Mouse (Mus musculus) hindbrain, embryonic 10.5 days (tissue): ENCODE results near the gene Palm2. TPM values are rescaled to one million over a fixed set of nuclear protein-coding genes. Genes with fewer than 3 reads are reported as not detected.

ENCODE experiments used
- DNase-seq: peaks from one replicate; pipeline ENCODE4 v3.0.0-alpha.2; 2017; ENCODE audit warnings: low spot score
- H3K27ac ChIP-seq: fragments of 300-500 bp; sonication (generic); 2 replicates; pipeline ENCODE4 v1.5.1; 2016; ENCODE audit warnings: mild to moderate bottlenecking, moderate library complexity
- H3K27me3 ChIP-seq: fragments of 300-500 bp; sonication (generic); 2 replicates; pipeline ENCODE4 v1.6.1; 2016; ENCODE audit warnings: mild to moderate bottlenecking; ENCODE audit not compliant: poor library complexity, insufficient read depth, severe bottlenecking
- H3K36me3 ChIP-seq: fragments of 300-500 bp; sonication (generic); 2 replicates; pipeline ENCODE4 v1.6.1; 2016; ENCODE audit warnings: mild to moderate bottlenecking, moderate library complexity
- H3K4me1 ChIP-seq: fragments of 300-500 bp; sonication (generic); replicated peaks from 2 replicates; pipeline ENCODE4 v1.6.1; 2016; ENCODE audit warnings: mild to moderate bottlenecking
- H3K4me3 ChIP-seq: fragments of 300-500 bp; sonication (generic); 2 replicates; pipeline ENCODE4 v1.5.1; 2016; ENCODE audit warnings: mild to moderate bottlenecking, moderate library complexity
- H3K9me3 ChIP-seq: fragments of 300-500 bp; sonication (generic); 2 replicates; pipeline ENCODE4 v1.6.1; 2016; ENCODE audit warnings: mild to moderate bottlenecking, moderate library complexity
- WGBS: fragments of 180-500 bp; shearing (Covaris S2); methylation state at CpG from one replicate; pipeline ENCODE4 v1.1.7; 2016; 5-methylcytosine and 5-hydroxymethylcytosine counted together
- polyA plus RNA-seq: library from polyadenylated mRNA; unstranded; fragments of >200 nt; fragmentation: Nextera tagmentation; extraction: Ambion mirVana; gene quantifications from 2 replicates; pipeline ENCODE4 v1.2.1, GENCODE M21; 2016

Palm2 gene
- polyA plus RNA-seq, 1 experiment from 2014 or later, result 2.3 TPM

- peak overlapping the region; percentile 56 for H3K27ac ChIP-seq
- no peaks in the 10 kb centered on the region for H3K9me3 ChIP-seq
- H3K36me3 ChIP-seq, result no peaks in the 10 kb centered on the region
- WGBS, result 82% methylated on average over 6 of the region's 6 CpGs
- no peak overlapping the region for H3K4me3 ChIP-seq
- peaks cover 3% of the 10 kb centered on the region for H3K27me3 ChIP-seq
- peaks cover 16% of the 10 kb centered on the region; the same call in 1 of the 2 replicates for H3K4me1 ChIP-seq
- DNase-seq, result no peak
Observed at GRCm38 (mm10) chr4:57561055-57561454, 127.0 kb downstream of the Palm2 start.

- WGBS, result 91% methylated on average over 1 of the region's 1 CpGs
- H3K36me3 ChIP-seq, result no peaks in the 10 kb centered on the region
Observed at GRCm38 (mm10) chr4:57565283-57565682, 131.2 kb downstream of the Palm2 start.

GRCm38 (mm10) chr4:57565811-57566210, 131.8 kb downstream of the Palm2 start:
- no peaks in the 10 kb centered on the region for H3K36me3 ChIP-seq
- H3K27me3 ChIP-seq, result peaks cover 39% of the 10 kb centered on the region
- H3K4me1 ChIP-seq, result peaks cover 21% of the 10 kb centered on the region
- DNase-seq, result no peak
- no peak overlapping the region for H3K27ac ChIP-seq
- WGBS, result 66% methylated on average over 2 of the region's 2 CpGs
- H3K9me3 ChIP-seq, result no peaks in the 10 kb centered on the region
- H3K4me3 ChIP-seq, result no peak overlapping the region

More at GRCm38 (mm10) chr4:57565283-57565682, 131.2 kb downstream of the Palm2 start:
- H3K4me3 ChIP-seq, result no peak overlapping the region
- no peak for DNase-seq
- peaks cover 20% of the 10 kb centered on the region for H3K4me1 ChIP-seq
- H3K27ac ChIP-seq, result no peak overlapping the region
- H3K9me3 ChIP-seq, result no peaks in the 10 kb centered on the region
- peaks cover 39% of the 10 kb centered on the region for H3K27me3 ChIP-seq

GRCm38 (mm10) chr4:57567666-57568206, 133.7 kb downstream of the Palm2 start, which contains the start of gene Pakap:
Gene Pakap (plus strand): TSS chr4:57568179.
- H3K4me1 ChIP-seq, result peaks cover 19% of the 10 kb centered on the region
- peak within 1 kb of the TSS; percentile 89 for H3K27ac ChIP-seq
- no peaks in the 10 kb centered on the region for H3K9me3 ChIP-seq
- H3K27me3 ChIP-seq, result peaks cover 39% of the 10 kb centered on the region
- WGBS, result under 1% methylated on average over 51 of the region's 51 CpGs
- H3K36me3 ChIP-seq, result no peaks in the 10 kb centered on the region
- DNase-seq, result peak; percentile 75
- peak within 1 kb of the TSS; percentile 71 for H3K4me3 ChIP-seq

GRCm38 (mm10) chr4:57568268-57569068, 134.4 kb downstream of the Palm2 start:
- 44% methylated on average over 19 of the region's 19 CpGs for WGBS
- H3K27ac ChIP-seq, result peak overlapping the region; percentile 89
- DNase-seq, result no peak

GRCm38 (mm10) chr4:57569069-57569355, 135.0 kb downstream of the Palm2 start:
- 88% methylated on average over 4 of the region's 4 CpGs for WGBS
- peaks cover 19% of the 10 kb centered on the region for H3K4me1 ChIP-seq
- DNase-seq, result no peak
- H3K4me3 ChIP-seq, result peak overlapping the region; percentile 71
- no peaks in the 10 kb centered on the region for H3K36me3 ChIP-seq
- no peak overlapping the region; the same call in 1 of the 2 replicates for H3K27ac ChIP-seq
- H3K9me3 ChIP-seq, result no peaks in the 10 kb centered on the region
- H3K27me3 ChIP-seq, result peaks cover 39% of the 10 kb centered on the region

More at GRCm38 (mm10) chr4:57568268-57569068, 134.4 kb downstream of the Palm2 start:
- peaks cover 39% of the 10 kb centered on the region for H3K27me3 ChIP-seq
- peaks cover 19% of the 10 kb centered on the region for H3K4me1 ChIP-seq
- H3K4me3 ChIP-seq, result peak overlapping the region; percentile 71
- no peaks in the 10 kb centered on the region for H3K36me3 ChIP-seq
- H3K9me3 ChIP-seq, result no peaks in the 10 kb centered on the region

GRCm38 (mm10) chr4:57569711-57570110, 135.7 kb downstream of the Palm2 start:
- 67% methylated on average over 6 of the region's 6 CpGs for WGBS
- 0 out of 2 replicates have a peak overlapping the region, but pooled peaks have one; percentile 4 for H3K4me3 ChIP-seq
- no peaks in the 10 kb centered on the region for H3K9me3 ChIP-seq
- no peak for DNase-seq
- peaks cover 39% of the 10 kb centered on the region for H3K27me3 ChIP-seq
- H3K36me3 ChIP-seq, result no peaks in the 10 kb centered on the region
- H3K27ac ChIP-seq, result no peak overlapping the region
- peaks cover 19% of the 10 kb centered on the region for H3K4me1 ChIP-seq

- no peaks in the 10 kb centered on the region for H3K36me3 ChIP-seq
- DNase-seq, result no peak
- peaks cover 19% of the 10 kb centered on the region for H3K4me1 ChIP-seq
- WGBS, result 69% methylated on average over 3 of the region's 3 CpGs
- no peaks in the 10 kb centered on the region for H3K9me3 ChIP-seq
- no peak overlapping the region for H3K4me3 ChIP-seq
- H3K27ac ChIP-seq, result no peak overlapping the region; the same call in 1 of the 2 replicates
- peaks cover 39% of the 10 kb centered on the region for H3K27me3 ChIP-seq
Observed at GRCm38 (mm10) chr4:57570229-57570628, 136.2 kb downstream of the Palm2 start.

GRCm38 (mm10) chr4:57574181-57574580, 140.1 kb downstream of the Palm2 start:
- WGBS, result 91% methylated on average over 3 of the region's 3 CpGs
- DNase-seq, result no peak
- peaks cover 6% of the 10 kb centered on the region for H3K27me3 ChIP-seq
- H3K4me3 ChIP-seq, result no peak overlapping the region
- H3K36me3 ChIP-seq, result no peaks in the 10 kb centered on the region
- peaks cover 3% of the 10 kb centered on the region; the same call in 1 of the 2 replicates for H3K4me1 ChIP-seq
- H3K9me3 ChIP-seq, result no peaks in the 10 kb centered on the region
- no peak overlapping the region for H3K27ac ChIP-seq

GRCm38 (mm10) chr4:57574646-57575045, 140.6 kb downstream of the Palm2 start:
- Histone ChIP-seq H3K4me1 (peaks cover 3% of the 10 kb centered on the region; the same call in 1 of the 2 replicates), H3K9me3 (no peaks in the 10 kb centered on the region), H3K36me3 (no peaks in the 10 kb centered on the region), H3K4me3 (no peak overlapping the region), H3K27me3 (peaks cover 1% of the 10 kb centered on the region), H3K27ac (no peak overlapping the region)
- no peak for DNase-seq
- whole genome bisulfite sequencing, result 89% methylated on average over 6 of the region's 6 CpGs

- peaks cover under 1% of the 10 kb centered on the region; the same call in 1 of the 2 replicates for H3K4me1 ChIP-seq
- 83% methylated on average over 5 of the region's 5 CpGs for WGBS
- H3K36me3 ChIP-seq, result no peaks in the 10 kb centered on the region
- no peak overlapping the region for H3K27ac ChIP-seq
- no peak for DNase-seq
- H3K4me3 ChIP-seq, result no peak overlapping the region
- H3K27me3 ChIP-seq, result no peaks in the 10 kb centered on the region
- H3K9me3 ChIP-seq, result peaks cover 4% of the 10 kb centered on the region; the same call in 1 of the 2 replicates
Observed at GRCm38 (mm10) chr4:57575686-57576085, 141.6 kb downstream of the Palm2 start.

GRCm38 (mm10) chr4:57576095-57576494, 142.0 kb downstream of the Palm2 start:
- Histone ChIP-seq H3K9me3 (peaks cover 4% of the 10 kb centered on the region; the same call in 1 of the 2 replicates), H3K4me1 (no peaks in the 10 kb centered on the region), H3K36me3 (no peaks in the 10 kb centered on the region), H3K4me3 (no peak overlapping the region), H3K27ac (no peak overlapping the region), H3K27me3 (no peaks in the 10 kb centered on the region)
- WGBS, result 88% methylated on average over 11 of the region's 11 CpGs
- no peak for DNase-seq

GRCm38 (mm10) chr4:57579683-57580082, 145.6 kb downstream of the Palm2 start:
- Histone ChIP-seq H3K27me3 (no peaks in the 10 kb centered on the region), H3K9me3 (peaks cover 4% of the 10 kb centered on the region; the same call in 1 of the 2 replicates), H3K4me1 (no peaks in the 10 kb centered on the region), H3K4me3 (no peak overlapping the region), H3K36me3 (no peaks in the 10 kb centered on the region), H3K27ac (no peak overlapping the region)
- WGBS, result 94% methylated on average over 10 of the region's 10 CpGs
- DNase-seq, result no peak
